Mouse (Mus musculus): ENCODE measurements around the gene Snd1. TPM values are rescaled to one million over a fixed set of nuclear protein-coding genes. Genes with fewer than 3 reads are reported as not detected.

Snd1 gene
- polyA plus RNA-seq, 1 experiment, result 62.1 TPM

- Histone ChIP-seq H3K27ac (ENCODE audit: insufficient read depth, low read length) (no peak overlapping the region), H3K4me3 (ENCODE audit: insufficient read depth, low read length) (no peak overlapping the region), H3K4me1 (ENCODE audit: control insufficient read depth, insufficient read depth, low read length) (peaks cover 6% of the 10 kb centered on the region)
- TF ChIP-seq CTCF (IDR thresholded peaks at IDR 0.05; ENCODE audit: extremely low read depth, insufficient read depth, low read length) (no peak), POLR2A (IDR thresholded peaks at IDR 0.05; ENCODE audit: extremely low read depth, insufficient read depth, low read length) (no peak)
These were observed 242.9 kb downstream of the Snd1 start for GRCm38 (mm10) chr6:28717845-28718237.

DNA sequence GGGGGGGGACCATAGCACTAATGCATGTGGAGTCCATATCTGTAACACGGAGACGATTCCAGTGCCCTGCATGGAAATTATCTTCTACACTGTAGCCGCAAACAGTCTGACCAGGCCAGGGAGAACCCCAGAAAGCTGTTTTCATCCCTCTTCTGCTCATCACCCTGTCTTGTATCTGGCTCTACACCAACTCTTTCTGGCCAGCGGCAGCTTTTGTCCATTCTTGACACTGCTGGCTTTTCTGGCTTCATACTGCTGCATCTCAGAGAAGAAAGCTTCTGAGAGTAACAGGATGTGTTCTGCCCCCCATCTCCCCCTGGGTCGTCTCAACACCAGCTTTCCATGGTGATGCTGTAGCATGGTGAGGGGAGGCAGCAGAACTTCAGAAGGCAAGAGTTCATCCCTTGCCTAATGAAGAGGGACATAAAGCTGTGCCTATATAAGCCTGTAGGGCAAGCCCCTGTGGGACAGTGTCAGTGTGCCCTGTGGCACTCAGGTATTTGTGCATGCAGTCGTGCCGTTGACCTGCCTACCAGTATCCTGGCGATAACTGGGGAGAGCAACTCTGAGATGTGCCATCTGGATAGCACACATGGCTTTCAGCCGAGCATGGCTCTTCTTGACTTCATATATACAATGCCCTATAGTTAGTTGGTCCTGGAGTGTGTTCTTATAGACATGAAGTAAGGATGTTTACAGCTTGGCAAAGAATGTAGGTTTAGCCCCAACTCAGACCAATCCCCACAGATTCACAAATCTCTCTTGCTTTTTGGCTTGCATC, 245.6 kb downstream of the Snd1 start:
- H3K27ac ChIP-seq (ENCODE audit: insufficient read depth, low read length), result no peak overlapping the region
- TF ChIP-seq CTCF (IDR thresholded peaks at IDR 0.05; ENCODE audit: extremely low read depth, insufficient read depth, low read length), result no peak
- no peak for TF ChIP-seq POLR2A (IDR thresholded peaks at IDR 0.05; ENCODE audit: extremely low read depth, insufficient read depth, low read length)
- H3K4me1 ChIP-seq (ENCODE audit: control insufficient read depth, insufficient read depth, low read length), result peaks cover 6% of the 10 kb centered on the region
- no peak overlapping the region for H3K4me3 ChIP-seq (ENCODE audit: insufficient read depth, low read length)

GRCm38 (mm10) chr6:28723059-28723458, 248.1 kb downstream of the Snd1 start:
- no peak overlapping the region for H3K4me3 ChIP-seq (ENCODE audit: insufficient read depth, low read length)
- TF ChIP-seq CTCF (IDR thresholded peaks at IDR 0.05; ENCODE audit: extremely low read depth, insufficient read depth, low read length) (no peak), POLR2A (IDR thresholded peaks at IDR 0.05; ENCODE audit: extremely low read depth, insufficient read depth, low read length) (no peak)
- H3K27ac ChIP-seq (ENCODE audit: insufficient read depth, low read length), result no peak overlapping the region
- H3K4me1 ChIP-seq (ENCODE audit: control insufficient read depth, insufficient read depth, low read length), result peaks cover 2% of the 10 kb centered on the region

DNA sequence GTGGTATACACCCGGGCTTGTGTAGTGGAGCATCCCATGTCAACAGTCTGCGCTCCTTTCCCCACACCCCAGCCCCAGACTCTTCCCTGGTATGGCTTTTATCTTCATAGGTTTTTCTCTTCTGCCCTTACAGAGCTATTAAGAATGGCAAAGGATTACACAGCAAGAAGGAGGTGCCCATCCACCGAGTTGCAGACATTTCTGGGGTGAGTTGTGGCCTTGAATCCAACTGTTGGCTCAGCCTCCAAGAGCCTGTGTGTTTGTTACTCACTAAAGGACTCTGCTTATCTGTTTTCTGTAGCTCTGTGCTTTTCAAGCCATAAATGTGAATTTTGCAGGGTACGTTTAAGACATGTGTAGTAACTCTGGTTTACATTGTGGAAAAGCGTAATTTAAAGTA, 249.8 kb downstream of the Snd1 start:
- no peak overlapping the region for H3K4me3 ChIP-seq (ENCODE audit: insufficient read depth, low read length)
- TF ChIP-seq CTCF (IDR thresholded peaks at IDR 0.05; ENCODE audit: extremely low read depth, insufficient read depth, low read length) (no peak), POLR2A (IDR thresholded peaks at IDR 0.05; ENCODE audit: extremely low read depth, insufficient read depth, low read length) (no peak)
- no peak overlapping the region for H3K27ac ChIP-seq (ENCODE audit: insufficient read depth, low read length)
- peaks cover 5% of the 10 kb centered on the region for H3K4me1 ChIP-seq (ENCODE audit: control insufficient read depth, insufficient read depth, low read length)

DNA sequence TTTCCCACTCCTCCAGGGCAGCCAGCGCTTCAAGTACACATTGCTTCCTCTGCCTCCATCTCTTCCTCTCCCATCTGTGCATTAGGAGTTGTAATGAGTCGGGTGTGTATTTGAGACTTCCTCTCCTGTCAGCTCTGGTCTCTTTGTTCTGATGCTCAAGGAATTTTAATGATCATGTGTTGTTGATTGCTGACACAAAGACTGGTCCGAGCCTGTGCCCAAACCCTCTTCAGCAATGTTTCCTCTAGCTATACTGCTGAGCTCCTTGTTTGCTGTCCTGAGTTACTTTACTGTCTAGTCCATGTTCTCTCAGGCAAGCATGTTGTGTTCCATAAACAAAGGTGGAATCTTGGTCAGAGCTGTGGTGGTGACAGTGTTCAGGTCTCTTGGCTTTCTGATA, 254.3 kb downstream of the Snd1 start:
- no peak for TF ChIP-seq CTCF (IDR thresholded peaks at IDR 0.05; ENCODE audit: extremely low read depth, insufficient read depth, low read length)
- no peak for TF ChIP-seq POLR2A (IDR thresholded peaks at IDR 0.05; ENCODE audit: extremely low read depth, insufficient read depth, low read length)
- Histone ChIP-seq H3K27ac (ENCODE audit: insufficient read depth, low read length) (no peak overlapping the region), H3K4me3 (ENCODE audit: insufficient read depth, low read length) (no peak overlapping the region), H3K4me1 (ENCODE audit: control insufficient read depth, insufficient read depth, low read length) (peaks cover 3% of the 10 kb centered on the region; the same call in 1 of the 2 replicates)

GRCm38 (mm10) chr6:28729649-28730048, 254.7 kb downstream of the Snd1 start:
- no peak overlapping the region for H3K4me3 ChIP-seq (ENCODE audit: insufficient read depth, low read length)
- H3K27ac ChIP-seq (ENCODE audit: insufficient read depth, low read length), result no peak overlapping the region
- no peak for TF ChIP-seq CTCF (IDR thresholded peaks at IDR 0.05; ENCODE audit: extremely low read depth, insufficient read depth, low read length)
- TF ChIP-seq POLR2A (IDR thresholded peaks at IDR 0.05; ENCODE audit: extremely low read depth, insufficient read depth, low read length), result no peak
- peaks cover 3% of the 10 kb centered on the region; the same call in 1 of the 2 replicates for H3K4me1 ChIP-seq (ENCODE audit: control insufficient read depth, insufficient read depth, low read length)

- Histone ChIP-seq H3K27ac (ENCODE audit: insufficient read depth, low read length) (no peak overlapping the region), H3K4me1 (ENCODE audit: control insufficient read depth, insufficient read depth, low read length) (peaks cover 3% of the 10 kb centered on the region; the same call in 1 of the 2 replicates), H3K4me3 (ENCODE audit: insufficient read depth, low read length) (no peak overlapping the region)
- no peak for TF ChIP-seq POLR2A (IDR thresholded peaks at IDR 0.05; ENCODE audit: extremely low read depth, insufficient read depth, low read length)
- no peak for TF ChIP-seq CTCF (IDR thresholded peaks at IDR 0.05; ENCODE audit: extremely low read depth, insufficient read depth, low read length)
These were observed 256.3 kb downstream of the Snd1 start for GRCm38 (mm10) chr6:28731246-28731645.

DNA sequence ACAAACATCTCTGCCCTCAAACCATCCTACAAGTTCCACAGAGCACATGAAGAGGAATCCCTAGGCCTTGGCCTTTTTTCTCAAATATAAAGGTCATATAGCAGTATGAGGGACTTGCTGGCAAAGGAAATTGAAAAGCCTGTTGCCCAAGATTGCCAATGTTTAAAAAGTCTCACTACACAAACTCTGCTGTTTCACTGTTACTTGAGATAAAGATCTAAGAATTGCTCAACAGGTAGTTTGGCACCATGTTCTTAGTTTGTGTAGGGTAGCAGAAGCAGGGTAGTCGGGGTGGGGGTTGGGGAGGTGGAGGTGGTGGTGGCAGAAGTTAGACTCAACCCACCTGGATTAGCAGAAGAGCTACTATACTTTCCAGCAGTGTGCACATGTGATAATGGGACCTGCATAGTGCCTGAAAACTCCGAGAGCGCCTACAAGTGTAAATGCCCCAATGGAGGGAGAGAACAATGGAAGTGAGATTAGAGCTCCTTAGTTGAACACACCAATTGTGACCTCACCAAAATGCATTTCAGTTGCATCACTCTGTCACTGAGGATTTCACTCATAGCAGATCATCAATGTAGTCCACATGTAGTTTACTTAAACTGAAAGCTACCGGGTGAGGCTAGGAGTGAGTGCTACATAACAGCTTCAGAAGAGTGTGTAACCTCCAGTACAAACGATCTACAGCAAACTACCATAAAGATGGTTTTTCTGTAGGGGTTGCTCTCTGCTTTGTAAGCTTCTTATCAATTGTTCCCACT, 259.1 kb downstream of the Snd1 start:
- no peak overlapping the region for H3K4me3 ChIP-seq (ENCODE audit: insufficient read depth, low read length)
- H3K4me1 ChIP-seq (ENCODE audit: control insufficient read depth, insufficient read depth, low read length), result peaks cover 3% of the 10 kb centered on the region; the same call in 1 of the 2 replicates
- no peak for TF ChIP-seq CTCF (IDR thresholded peaks at IDR 0.05; ENCODE audit: extremely low read depth, insufficient read depth, low read length)
- no peak for TF ChIP-seq POLR2A (IDR thresholded peaks at IDR 0.05; ENCODE audit: extremely low read depth, insufficient read depth, low read length)
- no peak overlapping the region for H3K27ac ChIP-seq (ENCODE audit: insufficient read depth, low read length)

- Histone ChIP-seq H3K27ac (ENCODE audit: insufficient read depth, low read length) (no peak overlapping the region), H3K4me3 (ENCODE audit: insufficient read depth, low read length) (no peak overlapping the region), H3K4me1 (ENCODE audit: control insufficient read depth, insufficient read depth, low read length) (no peaks in the 10 kb centered on the region)
- TF ChIP-seq CTCF (IDR thresholded peaks at IDR 0.05; ENCODE audit: extremely low read depth, insufficient read depth, low read length), result no peak
- TF ChIP-seq POLR2A (IDR thresholded peaks at IDR 0.05; ENCODE audit: extremely low read depth, insufficient read depth, low read length), result no peak
These were observed 260.2 kb downstream of the Snd1 start for GRCm38 (mm10) chr6:28735116-28735515.
